Mouse (Mus musculus): Measurements from ENCODE around the gene Napsa.

DNA sequence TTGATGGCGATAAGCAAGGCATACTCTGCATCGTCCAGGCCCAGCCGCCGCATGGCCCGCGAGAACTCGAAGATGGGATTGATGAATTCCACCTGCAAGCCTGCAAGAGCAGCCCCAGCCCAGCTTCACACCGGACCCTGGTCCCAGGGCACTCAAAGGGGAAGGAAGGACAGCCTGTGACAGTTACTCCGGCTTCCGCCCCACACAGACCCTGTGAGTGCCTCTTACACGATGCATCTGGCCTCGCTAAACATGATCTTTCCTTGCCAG, 21.8 kb upstream of the Napsa start:
- TF ChIP-seq CTCF (IDR thresholded peaks at IDR 0.05; ENCODE audit: insufficient read depth, low read depth, low read length) (no peak), POLR2A (IDR thresholded peaks at IDR 0.05; ENCODE audit: insufficient read depth, low read depth, low read length) (no peak)
